Mouse (Mus musculus) midbrain, embryonic 12.5 days (tissue): ENCODE measurements around the gene Nfx1. TPM values are rescaled to one million over a fixed set of nuclear protein-coding genes. Genes with fewer than 3 reads are reported as not detected.
A peak's percentile ranks its signal among the peaks of the same experiment; 100 is the strongest.

ENCODE experiments used
- ATAC-seq: fragments of 200-750 bp; cut with Nextera tagmentation; 2 replicates; pipeline ENCODE4 v1.8.0; 2017; ENCODE audit warnings: low read depth, moderate TSS enrichment, moderate library complexity; ENCODE audit not compliant: low FRiP score
- H3K27ac ChIP-seq: fragments of 300-500 bp; sonication (generic); replicated peaks from 2 replicates; pipeline ENCODE4 v1.5.1; 2016; ENCODE audit warnings: mild to moderate bottlenecking
- H3K27me3 ChIP-seq: fragments of 300-500 bp; sonication (generic); 2 replicates; pipeline ENCODE4 v1.6.1; 2016; ENCODE audit warnings: mild to moderate bottlenecking
- H3K36me3 ChIP-seq: fragments of 300-500 bp; sonication (generic); 2 replicates; pipeline ENCODE4 v1.6.1; 2016
- H3K4me1 ChIP-seq: fragments of 300-500 bp; sonication (generic); 2 replicates; pipeline ENCODE4 v1.6.1; 2016
- H3K4me2 ChIP-seq: fragments of 300-500 bp; sonication (generic); replicated peaks from 2 replicates; pipeline ENCODE4 v1.6.1; 2016; ENCODE audit warnings: mild to moderate bottlenecking, moderate library complexity
- H3K4me3 ChIP-seq: fragments of 300-500 bp; sonication (generic); 2 replicates; pipeline ENCODE4 v1.5.1; 2016; ENCODE audit warnings: mild to moderate bottlenecking
- H3K9ac ChIP-seq: fragments of 300-500 bp; sonication (generic); replicated peaks from 2 replicates; pipeline ENCODE4 v1.6.1; 2016; ENCODE audit warnings: mild to moderate bottlenecking, moderate library complexity
- H3K9me3 ChIP-seq: fragments of 300-500 bp; sonication (generic); 2 replicates; pipeline ENCODE4 v1.6.1; 2016; ENCODE audit warnings: mild to moderate bottlenecking
- WGBS: fragments of 180-500 bp; shearing (Covaris S2); methylation state at CpG from one replicate; pipeline ENCODE4 v1.1.7; 2016; 5-methylcytosine and 5-hydroxymethylcytosine counted together
- polyA plus RNA-seq: library from polyadenylated mRNA; unstranded; fragments of >200 nt; fragmentation: Nextera tagmentation; extraction: Ambion mirVana; gene quantifications from 2 replicates; pipeline ENCODE4 v1.2.1, GENCODE M21; 2016

The Nfx1 gene
- polyA plus RNA-seq, 1 experiment from 2014 or later = 102 TPM

DNA sequence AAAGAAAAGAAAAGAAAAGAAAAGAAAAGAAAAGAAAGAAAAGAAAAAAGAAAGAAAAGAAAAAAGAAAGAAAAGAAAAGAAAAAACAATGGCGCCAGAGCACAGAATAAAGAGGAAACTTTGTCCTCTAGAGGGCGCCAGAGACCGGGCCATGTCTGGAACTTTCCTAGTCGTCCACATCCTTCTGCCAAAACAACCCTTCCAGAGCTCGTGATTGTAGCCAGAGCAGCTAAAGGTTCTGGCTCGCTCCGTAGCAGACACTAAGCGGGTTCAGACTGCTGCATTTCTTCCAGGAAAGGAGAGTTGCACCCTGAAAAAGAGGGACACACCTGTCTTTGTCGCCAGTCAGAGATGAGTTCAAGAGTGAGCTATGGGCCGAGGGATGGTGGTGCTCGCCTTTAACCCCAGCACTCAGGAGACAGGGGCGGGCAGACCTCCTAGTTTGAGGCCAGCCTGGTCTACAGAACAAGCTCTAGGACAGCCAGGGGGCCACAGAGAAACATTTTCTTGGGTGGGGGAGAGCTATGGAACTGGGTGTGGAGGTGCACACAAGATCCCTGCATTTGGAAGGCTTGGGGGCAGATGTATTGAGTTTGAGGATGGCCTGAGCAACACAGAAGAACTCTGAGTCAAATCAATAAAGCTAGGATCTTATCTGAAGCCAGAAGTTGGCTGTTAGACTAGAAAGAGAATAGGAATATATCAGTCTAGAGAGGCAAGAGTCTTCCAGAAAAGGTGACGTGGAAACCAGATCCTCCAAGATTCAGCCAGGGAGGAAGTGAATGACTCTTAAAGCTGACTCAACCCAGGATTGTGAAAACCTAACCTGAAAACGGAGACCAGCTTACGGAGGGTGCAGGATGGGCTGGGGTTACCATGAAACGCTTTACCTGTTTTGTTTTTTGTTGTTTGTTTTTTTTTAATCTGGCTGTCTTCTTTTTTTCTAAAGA lies 80.3 kb downstream of the Nfx1 start:
- Histone ChIP-seq H3K4me3 (0 out of 2 replicates have a peak overlapping the region, but pooled peaks have one; percentile 7), H3K9ac (peak overlapping the region; percentile 46; the same call in 1 of the 2 replicates), H3K27me3 (0 out of 2 replicates have a peak, but pooled peaks cover 6% of the 10 kb centered on the region), H3K27ac (no peak overlapping the region), H3K9me3 (no peaks in the 10 kb centered on the region), H3K4me1 (peaks cover 3% of the 10 kb centered on the region; the same call in 1 of the 2 replicates), H3K36me3 (no peaks in the 10 kb centered on the region), H3K4me2 (peak overlapping the region; percentile 44)
- peak; percentile 56; the same call in 1 of the 2 replicates for ATAC-seq
- 38% methylated on average over 16 of the region's 16 CpGs for whole genome bisulfite sequencing

DNA sequence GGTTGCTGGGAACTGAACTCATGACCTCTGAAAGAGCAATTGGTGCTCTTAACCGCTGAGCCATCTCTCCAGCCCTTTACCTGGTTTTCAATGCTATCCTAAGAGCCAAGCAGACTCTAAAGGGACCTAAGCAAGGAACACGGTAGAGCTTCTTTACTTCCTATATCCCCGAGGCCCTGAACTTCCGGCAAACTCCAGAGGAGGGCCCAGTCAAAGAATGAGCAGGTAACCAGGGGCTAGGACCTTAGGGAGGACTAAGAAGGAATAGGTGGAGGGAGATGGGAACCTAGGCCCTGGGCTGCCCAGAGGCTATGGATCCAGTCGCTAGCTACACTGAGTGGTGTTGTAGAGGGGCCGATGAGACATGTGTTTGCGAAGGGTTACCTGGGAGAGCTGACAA lies 81.1 kb downstream of the Nfx1 start:
- no peak for ATAC-seq
- no peak overlapping the region for H3K9ac ChIP-seq
- no peak overlapping the region for H3K27ac ChIP-seq
- no peaks in the 10 kb centered on the region for H3K36me3 ChIP-seq
- H3K9me3 ChIP-seq = no peaks in the 10 kb centered on the region
- peaks cover 3% of the 10 kb centered on the region; the same call in 1 of the 2 replicates for H3K4me1 ChIP-seq
- H3K4me3 ChIP-seq = no peak overlapping the region
- no peak overlapping the region for H3K4me2 ChIP-seq
- 76% methylated on average over 7 of the region's 7 CpGs for WGBS
- 0 out of 2 replicates have a peak, but pooled peaks cover 6% of the 10 kb centered on the region for H3K27me3 ChIP-seq

DNA sequence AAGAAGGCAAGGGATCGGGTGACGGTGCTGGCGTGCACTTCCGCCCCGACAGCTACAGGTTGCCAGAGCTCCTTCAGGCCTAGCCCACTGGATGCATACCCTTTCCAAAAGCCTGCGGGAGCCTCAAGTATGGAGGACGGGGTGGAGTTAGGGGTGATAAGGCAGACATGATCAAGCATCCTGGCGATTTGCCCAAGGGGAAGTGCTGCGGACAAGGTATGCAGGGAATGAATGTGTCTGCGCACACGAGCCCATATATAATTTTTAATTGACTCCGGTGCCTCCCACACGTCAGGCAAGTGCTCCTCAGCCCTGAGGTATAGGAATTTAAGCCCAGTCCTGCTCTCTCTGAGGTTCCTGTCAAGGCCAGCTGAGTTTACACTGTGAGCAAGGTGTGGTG lies 84.4 kb downstream of the Nfx1 start:
- no peaks in the 10 kb centered on the region for H3K27me3 ChIP-seq
- H3K27ac ChIP-seq = no peak overlapping the region
- H3K4me2 ChIP-seq = no peak overlapping the region
- H3K36me3 ChIP-seq = no peaks in the 10 kb centered on the region
- H3K4me3 ChIP-seq = no peak overlapping the region
- ATAC-seq = no peak
- H3K4me1 ChIP-seq = peaks cover 3% of the 10 kb centered on the region; the same call in 1 of the 2 replicates
- H3K9ac ChIP-seq = no peak overlapping the region
- WGBS = 89% methylated on average over 13 of the region's 13 CpGs
- H3K9me3 ChIP-seq = no peaks in the 10 kb centered on the region

DNA sequence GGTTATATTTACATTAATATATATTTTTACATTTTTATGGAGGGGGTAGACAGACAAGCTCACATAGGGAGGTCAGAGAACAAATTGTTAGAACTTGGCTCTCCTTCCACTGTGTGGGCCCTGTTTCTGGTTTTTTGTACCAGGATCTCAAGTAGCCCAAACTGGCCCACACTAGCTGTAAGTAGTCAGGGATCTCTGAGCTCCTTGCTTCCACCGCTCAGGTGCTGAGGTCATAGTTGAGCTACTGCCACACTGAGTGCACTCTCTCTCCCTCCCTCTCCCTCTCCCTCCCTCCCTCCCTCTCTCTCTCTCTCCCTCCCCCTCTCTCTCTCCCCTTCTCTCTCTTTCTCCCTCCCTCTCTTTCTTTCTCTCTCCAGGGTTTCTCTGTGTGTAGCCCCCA lies 85.5 kb downstream of the Nfx1 start:
- 62% methylated on average over 1 of the region's 1 CpGs for WGBS
- H3K4me1 ChIP-seq = no peaks in the 10 kb centered on the region
- no peak for ATAC-seq
- no peak overlapping the region for H3K9ac ChIP-seq
- H3K36me3 ChIP-seq = no peaks in the 10 kb centered on the region
- H3K27ac ChIP-seq = no peak overlapping the region
- H3K27me3 ChIP-seq = no peaks in the 10 kb centered on the region
- no peak overlapping the region for H3K4me3 ChIP-seq
- no peaks in the 10 kb centered on the region for H3K9me3 ChIP-seq
- no peak overlapping the region for H3K4me2 ChIP-seq

DNA sequence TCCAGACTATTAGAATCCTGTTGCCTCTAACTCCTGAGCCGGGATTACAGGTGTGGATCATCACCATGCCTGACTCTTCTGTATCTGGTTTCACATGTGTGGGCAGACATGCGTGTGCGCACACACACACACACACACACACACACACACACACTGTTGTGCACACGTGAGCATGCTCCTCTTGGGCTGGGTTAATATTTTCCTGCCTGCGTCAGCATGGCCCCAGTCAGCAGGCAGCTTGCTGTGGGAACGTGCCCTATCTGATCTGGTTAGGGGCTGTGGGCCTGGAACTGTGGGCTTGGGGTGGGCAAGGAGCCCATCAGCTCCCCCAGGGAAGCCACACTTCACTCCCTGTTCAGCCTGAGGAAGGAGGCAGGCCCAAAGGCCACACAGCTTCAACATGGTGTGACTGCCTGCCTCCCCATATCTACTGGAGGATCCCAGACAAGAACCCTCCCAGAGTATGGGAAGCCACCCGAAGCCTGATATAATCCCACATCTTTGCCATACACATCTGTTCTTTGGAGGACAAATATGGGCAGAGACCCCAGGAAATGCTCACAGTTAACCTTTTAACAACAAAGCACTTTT lies 86.1 kb downstream of the Nfx1 start:
- Histone ChIP-seq H3K9me3 (no peaks in the 10 kb centered on the region), H3K4me2 (no peak overlapping the region), H3K27ac (no peak overlapping the region), H3K4me1 (no peaks in the 10 kb centered on the region), H3K36me3 (no peaks in the 10 kb centered on the region), H3K4me3 (no peak overlapping the region), H3K27me3 (no peaks in the 10 kb centered on the region), H3K9ac (no peak overlapping the region)
- 80% methylated on average over 7 of the region's 7 CpGs for WGBS
- no peak for ATAC-seq

DNA sequence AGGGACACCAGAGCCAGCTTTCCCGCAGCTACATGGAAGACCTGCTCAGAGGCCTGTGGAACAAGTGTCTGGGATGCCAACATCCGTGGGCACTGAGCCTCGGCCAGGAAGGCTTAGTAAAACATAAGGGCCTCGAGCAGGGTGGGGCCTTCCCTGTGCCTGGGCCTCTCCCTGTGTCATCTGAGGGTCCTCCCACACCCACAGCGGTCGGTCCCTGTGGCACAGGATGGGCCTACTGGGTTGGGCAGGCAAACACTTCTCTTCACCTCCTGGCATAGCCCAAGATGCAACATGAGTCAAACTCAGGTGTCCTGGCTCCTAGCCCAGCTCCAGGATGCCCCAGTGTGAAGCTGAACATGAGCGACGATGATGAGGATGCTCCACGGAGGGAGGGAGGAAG lies 86.7 kb downstream of the Nfx1 start:
- no peaks in the 10 kb centered on the region for H3K9me3 ChIP-seq
- no peak for ATAC-seq

DNA sequence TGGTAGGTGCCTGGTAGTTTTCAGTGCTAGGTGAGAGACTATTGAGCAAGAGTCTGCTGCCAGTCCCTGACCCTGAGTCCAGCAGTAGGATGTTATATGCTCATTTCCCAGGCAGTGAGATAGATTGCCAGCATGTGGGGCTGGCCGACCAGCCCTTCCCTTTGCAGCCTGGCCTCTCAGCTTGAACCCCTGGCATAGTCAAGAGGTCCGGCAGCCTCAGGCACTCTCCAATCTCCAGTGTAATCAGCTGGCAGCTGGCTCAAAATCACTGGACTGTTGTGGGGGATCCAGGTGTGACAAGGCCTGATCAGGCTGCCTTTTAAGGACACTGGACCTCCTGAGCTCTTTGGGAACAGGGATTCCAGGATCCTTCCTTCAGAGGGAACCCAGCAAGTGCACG lies 92.6 kb downstream of the Nfx1 start:
- Histone ChIP-seq H3K4me1 (no peaks in the 10 kb centered on the region), H3K4me2 (no peak overlapping the region), H3K9ac (no peak overlapping the region), H3K36me3 (no peaks in the 10 kb centered on the region), H3K27ac (no peak overlapping the region), H3K4me3 (no peak overlapping the region), H3K9me3 (no peaks in the 10 kb centered on the region), H3K27me3 (no peaks in the 10 kb centered on the region; the same call in 1 of the 2 replicates)
- 65% methylated on average over 3 of the region's 3 CpGs for WGBS
- ATAC-seq = no peak

More for the DNA sequence above, 86.7 kb downstream of the Nfx1 start:
- H3K9ac ChIP-seq = no peak overlapping the region
- no peak overlapping the region for H3K27ac ChIP-seq
- H3K27me3 ChIP-seq = no peaks in the 10 kb centered on the region; the same call in 1 of the 2 replicates
- 84% methylated on average over 8 of the region's 9 CpGs for WGBS
- H3K36me3 ChIP-seq = no peaks in the 10 kb centered on the region
- no peaks in the 10 kb centered on the region for H3K4me1 ChIP-seq
- no peak overlapping the region for H3K4me2 ChIP-seq
- H3K4me3 ChIP-seq = no peak overlapping the region

DNA sequence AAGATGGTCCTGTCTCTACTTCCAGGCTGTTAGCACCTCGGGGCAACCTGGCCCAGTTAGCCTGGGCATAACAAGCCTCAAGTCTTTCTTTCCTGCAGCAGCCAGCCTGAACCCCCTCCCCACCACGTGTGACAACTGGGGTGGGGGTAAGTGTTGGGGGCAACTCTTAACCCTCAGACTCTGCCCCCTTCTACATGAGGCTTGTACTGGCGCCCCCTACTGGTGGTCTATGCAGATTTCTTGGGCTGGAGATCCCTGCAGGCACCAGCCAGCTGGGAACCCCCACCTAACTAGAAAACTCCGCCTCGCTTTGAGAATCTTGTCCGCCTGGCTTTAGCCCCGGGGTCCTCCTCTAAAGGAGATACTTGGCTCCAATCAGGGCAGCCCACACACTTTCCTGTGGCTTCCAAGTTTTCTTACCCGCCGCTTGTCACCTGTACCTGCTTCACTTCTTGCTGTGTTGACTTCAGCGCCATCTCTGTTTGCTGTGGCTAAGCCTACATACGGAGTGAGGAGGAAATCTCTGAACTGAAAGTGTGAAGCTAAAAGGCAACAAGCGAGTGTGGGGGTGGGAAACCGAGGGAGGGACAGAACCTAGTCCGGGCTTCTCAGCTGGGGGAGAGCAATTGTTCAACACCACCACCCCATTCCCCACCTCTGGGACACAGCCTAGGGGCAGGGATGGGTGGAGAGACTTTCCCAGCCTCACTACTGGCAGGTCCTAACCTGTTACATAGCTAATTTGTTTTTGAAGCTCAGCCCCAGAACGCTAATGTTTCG lies 93.4 kb downstream of the Nfx1 start:
- Histone ChIP-seq H3K4me2 (no peak overlapping the region), H3K4me1 (no peaks in the 10 kb centered on the region), H3K36me3 (no peaks in the 10 kb centered on the region), H3K27ac (no peak overlapping the region), H3K4me3 (no peak overlapping the region), H3K9me3 (no peaks in the 10 kb centered on the region), H3K9ac (no peak overlapping the region), H3K27me3 (no peaks in the 10 kb centered on the region; the same call in 1 of the 2 replicates)
- ATAC-seq = no peak
- 25% methylated on average over 16 of the region's 16 CpGs for WGBS

DNA sequence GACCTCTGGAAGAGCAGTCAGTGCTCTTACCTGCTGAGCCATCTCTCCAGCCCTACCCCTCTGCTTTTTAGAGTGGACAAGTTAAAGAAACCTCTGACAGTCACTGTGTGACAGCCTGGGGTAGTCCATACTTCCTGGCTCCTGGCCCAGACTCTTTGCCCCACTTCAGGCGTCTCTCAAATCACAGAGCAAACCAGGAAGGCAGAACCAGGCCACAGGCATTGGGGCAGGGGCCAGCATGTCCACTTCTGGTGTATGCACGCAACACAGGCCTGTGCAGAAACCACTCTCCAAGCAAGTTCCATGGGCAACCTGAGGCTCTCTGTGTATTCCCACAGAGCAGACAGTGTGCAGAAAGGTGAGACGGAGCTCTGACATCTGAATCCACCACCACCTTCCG lies 94.5 kb downstream of the Nfx1 start:
- ATAC-seq = no peak
- no peaks in the 10 kb centered on the region; the same call in 1 of the 2 replicates for H3K27me3 ChIP-seq

DNA sequence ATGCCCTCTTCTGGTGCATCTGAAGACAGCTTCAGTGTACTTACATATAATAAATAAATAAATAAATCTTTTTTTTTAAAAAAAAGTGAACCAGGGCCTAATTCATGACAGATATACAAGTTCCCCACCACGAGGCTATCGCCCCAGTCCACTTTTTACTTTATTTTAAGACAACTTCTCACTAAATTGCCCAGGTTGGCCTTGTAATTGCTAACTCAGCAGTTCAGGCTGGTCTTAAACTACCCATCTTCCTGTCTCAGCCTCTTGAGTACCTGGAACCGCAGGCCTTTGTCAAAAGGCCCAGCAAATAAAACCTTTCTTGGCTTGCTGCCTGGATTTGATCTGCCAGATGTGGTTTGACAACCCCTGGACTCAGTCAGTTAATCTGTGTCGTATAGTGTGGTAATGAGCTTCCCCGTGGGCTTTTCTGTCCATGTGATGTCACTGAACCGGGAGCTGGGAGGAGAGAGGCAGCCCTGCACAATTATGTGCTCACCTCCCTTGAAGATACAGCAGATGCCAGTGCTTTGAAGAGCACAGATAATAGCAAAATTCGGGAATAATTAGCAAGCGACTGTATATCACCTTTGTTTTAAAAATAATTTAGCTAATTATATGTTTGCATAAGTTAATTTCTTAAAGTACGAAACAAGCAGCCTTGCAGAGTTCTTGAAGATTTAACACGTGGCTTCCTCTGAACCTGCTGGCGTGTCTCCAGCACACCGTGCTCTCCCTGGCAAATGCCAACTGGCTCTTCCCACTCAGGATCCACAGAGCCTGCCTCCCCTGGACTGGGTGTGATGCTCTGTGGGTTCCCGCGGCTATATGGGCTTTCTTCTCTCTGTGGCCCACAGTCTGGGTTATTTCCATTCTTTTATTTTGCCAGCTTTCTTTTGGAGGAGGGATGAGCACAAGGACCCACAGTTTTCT lies 101.1 kb downstream of the Nfx1 start:
- Histone ChIP-seq H3K9ac (no peak overlapping the region), H3K4me3 (no peak overlapping the region), H3K4me1 (no peaks in the 10 kb centered on the region), H3K36me3 (no peaks in the 10 kb centered on the region), H3K9me3 (no peaks in the 10 kb centered on the region), H3K4me2 (no peak overlapping the region), H3K27ac (no peak overlapping the region), H3K27me3 (no peaks in the 10 kb centered on the region)
- 79% methylated on average over 14 of the region's 14 CpGs for WGBS
- ATAC-seq = no peak

More for the DNA sequence above, 94.5 kb downstream of the Nfx1 start:
- H3K27ac ChIP-seq = no peak overlapping the region
- H3K4me1 ChIP-seq = no peaks in the 10 kb centered on the region
- no peak overlapping the region for H3K4me3 ChIP-seq
- no peak overlapping the region for H3K4me2 ChIP-seq
- H3K9me3 ChIP-seq = no peaks in the 10 kb centered on the region
- WGBS = 89% methylated on average over 4 of the region's 4 CpGs
- no peaks in the 10 kb centered on the region for H3K36me3 ChIP-seq
- H3K9ac ChIP-seq = no peak overlapping the region
